Mouse (Mus musculus): Measurements from ENCODE around the gene Limk1. TPM values are rescaled to one million over a fixed set of nuclear protein-coding genes. Genes with fewer than 3 reads are reported as not detected.

The Limk1 gene
- total and polyA plus RNA-seq, 3 experiments = 1.3 to 1.5 (median 1.5) TPM

- peaks cover 17% of the 10 kb centered on the region for H3K4me1 ChIP-seq (ENCODE audit: insufficient read depth, low read depth, low read length)
- no peaks in the 10 kb centered on the region for H3K36me3 ChIP-seq (replicated peaks)
- H3K27me3 ChIP-seq (ENCODE audit: insufficient read depth, low read length) = peaks cover 47% of the 10 kb centered on the region
- H3K4me3 ChIP-seq (ENCODE audit: low read depth, low read length) = no peak overlapping the region
- no peaks in the 10 kb centered on the region for H3K9me3 ChIP-seq (replicated peaks)
- TF ChIP-seq TAL1 (conservative IDR thresholded peaks at IDR 0.05; ENCODE audit: low read depth, low read length) = no peak
- no peak for TF ChIP-seq POLR2AphosphoS5 (IDR thresholded peaks at IDR 0.05; ENCODE audit: insufficient replicate concordance, low read depth, low read length)
- TF ChIP-seq GATA1 (IDR thresholded peaks at IDR 0.05; ENCODE audit: borderline replicate concordance, low read length) = no peak
- no peak for TF ChIP-seq CTCF (IDR thresholded peaks at IDR 0.05; ENCODE audit: low read depth, low read length)
- no peak for TF ChIP-seq GATA2 (IDR thresholded peaks at IDR 0.05; ENCODE audit: borderline replicate concordance, low read depth, low read length)
- no peak for ATAC-seq (ENCODE audit: extremely low read depth, insufficient number of reproducible peaks, low FRiP score, poor library complexity, severe bottlenecking)
- DNase-seq (ENCODE audit: low spot score) = no peak
Measured at GRCm38 (mm10) chr5:134684398-134684797, 4.0 kb downstream of the Limk1 start.

DNA sequence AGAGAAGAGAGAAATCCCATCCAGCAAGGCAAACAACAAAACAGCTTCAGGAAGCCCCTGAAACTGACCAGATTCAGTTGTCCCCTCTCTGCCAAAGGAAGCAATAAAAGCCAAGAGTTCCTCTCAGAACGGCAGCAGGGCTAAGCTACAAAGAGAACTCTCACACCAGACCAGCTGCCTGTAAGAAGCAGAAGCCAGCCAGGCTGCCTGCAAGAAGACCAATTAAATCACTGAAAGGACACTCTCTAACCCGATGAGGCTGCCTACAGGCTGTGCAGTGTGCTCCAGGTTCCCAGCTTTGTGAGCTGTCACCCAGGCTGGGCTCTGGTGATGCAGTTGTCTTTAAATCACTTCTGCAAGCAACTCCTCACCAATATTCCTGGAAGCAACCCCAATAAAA is 4.6 kb downstream of the Limk1 start:
- DNase-seq (ENCODE audit: low spot score) = no peak
- Histone ChIP-seq H3K9me3 (replicated peaks) (no peaks in the 10 kb centered on the region), H3K4me1 (ENCODE audit: insufficient read depth, low read depth, low read length) (peaks cover 11% of the 10 kb centered on the region), H3K27me3 (ENCODE audit: insufficient read depth, low read length) (peaks cover 52% of the 10 kb centered on the region), H3K4me3 (ENCODE audit: low read depth, low read length) (no peak overlapping the region), H3K36me3 (replicated peaks) (no peaks in the 10 kb centered on the region)
- no peak for TF ChIP-seq CTCF (IDR thresholded peaks at IDR 0.05; ENCODE audit: low read depth, low read length)
- no peak for TF ChIP-seq GATA1 (IDR thresholded peaks at IDR 0.05; ENCODE audit: borderline replicate concordance, low read length)
- TF ChIP-seq GATA2 (IDR thresholded peaks at IDR 0.05; ENCODE audit: borderline replicate concordance, low read depth, low read length) = no peak
- no peak for TF ChIP-seq TAL1 (conservative IDR thresholded peaks at IDR 0.05; ENCODE audit: low read depth, low read length)
- no peak for TF ChIP-seq POLR2AphosphoS5 (IDR thresholded peaks at IDR 0.05; ENCODE audit: insufficient replicate concordance, low read depth, low read length)
- no peak for ATAC-seq (ENCODE audit: extremely low read depth, insufficient number of reproducible peaks, low FRiP score, poor library complexity, severe bottlenecking)

DNA sequence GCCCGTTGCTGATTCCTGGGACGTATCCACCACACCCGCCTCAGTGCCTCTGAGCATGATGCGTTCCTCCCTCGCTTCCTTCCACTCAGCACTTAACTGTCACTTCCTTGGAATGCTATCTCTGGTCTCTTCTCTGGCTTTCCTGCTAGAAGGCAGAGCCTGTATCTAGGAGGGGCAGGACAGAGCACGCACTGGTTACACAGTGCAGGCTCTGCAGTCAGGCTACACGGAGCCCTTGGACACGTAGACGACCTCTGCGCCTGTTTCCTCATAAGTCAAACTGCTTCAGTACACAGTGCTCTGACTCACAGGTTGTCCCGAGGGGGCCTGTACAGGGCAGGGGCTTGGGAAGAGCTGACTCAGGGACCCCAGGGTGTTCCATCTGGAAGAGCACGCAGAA is 8.2 kb downstream of the Limk1 start:
- no peak for TF ChIP-seq TAL1 (conservative IDR thresholded peaks at IDR 0.05; ENCODE audit: low read depth, low read length)
- no peak for TF ChIP-seq GATA2 (IDR thresholded peaks at IDR 0.05; ENCODE audit: borderline replicate concordance, low read depth, low read length)
- TF ChIP-seq POLR2AphosphoS5 (IDR thresholded peaks at IDR 0.05; ENCODE audit: insufficient replicate concordance, low read depth, low read length) = no peak
- TF ChIP-seq GATA1 (IDR thresholded peaks at IDR 0.05; ENCODE audit: borderline replicate concordance, low read length) = no peak
- no peak for TF ChIP-seq CTCF (IDR thresholded peaks at IDR 0.05; ENCODE audit: low read depth, low read length)
- no peak overlapping the region for H3K4me3 ChIP-seq (ENCODE audit: low read depth, low read length)
- DNase-seq (ENCODE audit: low spot score) (no peak), ATAC-seq (ENCODE audit: extremely low read depth, insufficient number of reproducible peaks, low FRiP score, poor library complexity, severe bottlenecking) (no peak)
- no peaks in the 10 kb centered on the region for H3K9me3 ChIP-seq (replicated peaks)
- H3K36me3 ChIP-seq (replicated peaks) = no peaks in the 10 kb centered on the region
- H3K4me1 ChIP-seq (ENCODE audit: insufficient read depth, low read depth, low read length) = peaks cover 10% of the 10 kb centered on the region; the same call in 1 of the 2 replicates
- peaks cover 55% of the 10 kb centered on the region for H3K27me3 ChIP-seq (ENCODE audit: insufficient read depth, low read length)

GRCm38 (mm10) chr5:134678827-134679546 is 9.4 kb downstream of the Limk1 start:
- Histone ChIP-seq H3K9me3 (replicated peaks) (no peaks in the 10 kb centered on the region), H3K4me3 (ENCODE audit: low read depth, low read length) (no peak overlapping the region), H3K4me1 (ENCODE audit: insufficient read depth, low read depth, low read length) (peaks cover 10% of the 10 kb centered on the region; the same call in 1 of the 2 replicates), H3K36me3 (replicated peaks) (no peaks in the 10 kb centered on the region), H3K27me3 (ENCODE audit: insufficient read depth, low read length) (peaks cover 51% of the 10 kb centered on the region)
- no peak for TF ChIP-seq POLR2AphosphoS5 (IDR thresholded peaks at IDR 0.05; ENCODE audit: insufficient replicate concordance, low read depth, low read length)
- TF ChIP-seq TAL1 (conservative IDR thresholded peaks at IDR 0.05; ENCODE audit: low read depth, low read length) = no peak
- TF ChIP-seq GATA2 (IDR thresholded peaks at IDR 0.05; ENCODE audit: borderline replicate concordance, low read depth, low read length) = no peak
- no peak for DNase-seq (ENCODE audit: low spot score)
- ATAC-seq (ENCODE audit: extremely low read depth, insufficient number of reproducible peaks, low FRiP score, poor library complexity, severe bottlenecking) = no peak

- no peak for TF ChIP-seq CTCF (IDR thresholded peaks at IDR 0.05; ENCODE audit: low read depth, low read length)
- no peak for TF ChIP-seq GATA1 (IDR thresholded peaks at IDR 0.05; ENCODE audit: borderline replicate concordance, low read length)
- no peak for TF ChIP-seq TAL1 (conservative IDR thresholded peaks at IDR 0.05; ENCODE audit: low read depth, low read length)
- TF ChIP-seq GATA2 (IDR thresholded peaks at IDR 0.05; ENCODE audit: borderline replicate concordance, low read depth, low read length) = no peak
- TF ChIP-seq POLR2AphosphoS5 (IDR thresholded peaks at IDR 0.05; ENCODE audit: insufficient replicate concordance, low read depth, low read length) = no peak
- peaks cover 53% of the 10 kb centered on the region for H3K27me3 ChIP-seq (ENCODE audit: insufficient read depth, low read length)
- H3K4me1 ChIP-seq (ENCODE audit: insufficient read depth, low read depth, low read length) = peaks cover 10% of the 10 kb centered on the region; the same call in 1 of the 2 replicates
- H3K36me3 ChIP-seq (replicated peaks) = no peaks in the 10 kb centered on the region
- ATAC-seq (ENCODE audit: extremely low read depth, insufficient number of reproducible peaks, low FRiP score, poor library complexity, severe bottlenecking) (no peak), DNase-seq (ENCODE audit: low spot score) (no peak)
- H3K4me3 ChIP-seq (ENCODE audit: low read depth, low read length) = no peak overlapping the region
- H3K9me3 ChIP-seq (replicated peaks) = no peaks in the 10 kb centered on the region
Measured at GRCm38 (mm10) chr5:134678031-134678430, 10.4 kb downstream of the Limk1 start.

- no peak overlapping the region for H3K4me3 ChIP-seq (ENCODE audit: low read depth, low read length)
- peaks cover 10% of the 10 kb centered on the region; the same call in 1 of the 2 replicates for H3K4me1 ChIP-seq (ENCODE audit: insufficient read depth, low read depth, low read length)
- DNase-seq (ENCODE audit: low spot score) = no peak
- H3K9me3 ChIP-seq (replicated peaks) = no peaks in the 10 kb centered on the region
- no peaks in the 10 kb centered on the region for H3K36me3 ChIP-seq (replicated peaks)
- no peak for ATAC-seq (ENCODE audit: extremely low read depth, insufficient number of reproducible peaks, low FRiP score, poor library complexity, severe bottlenecking)
- H3K27me3 ChIP-seq (ENCODE audit: insufficient read depth, low read length) = peaks cover 56% of the 10 kb centered on the region
- TF ChIP-seq CTCF (IDR thresholded peaks at IDR 0.05; ENCODE audit: low read depth, low read length) (no peak), GATA2 (IDR thresholded peaks at IDR 0.05; ENCODE audit: borderline replicate concordance, low read depth, low read length) (no peak), GATA1 (IDR thresholded peaks at IDR 0.05; ENCODE audit: borderline replicate concordance, low read length) (no peak), POLR2AphosphoS5 (IDR thresholded peaks at IDR 0.05; ENCODE audit: insufficient replicate concordance, low read depth, low read length) (no peak), TAL1 (conservative IDR thresholded peaks at IDR 0.05; ENCODE audit: low read depth, low read length) (no peak)
Measured at GRCm38 (mm10) chr5:134677491-134677890, 10.9 kb downstream of the Limk1 start.

Measured in G1E (cell line).